Mouse (Mus musculus) layer of hippocampus, postnatal 25 days (tissue): Measurements from ENCODE around the gene Heatr5b. TPM values are rescaled to one million over a fixed set of nuclear protein-coding genes. Genes with fewer than 3 reads are reported as not detected.

Experiments
- DNase-seq, 2 experiments: peaks; one replicate each; pipeline ENCODE4 v3.0.0; 2022; ENCODE audit warnings: mixed read lengths in 2 of 2, low spot score in 1 of 2; ENCODE audit errors: extremely low spot score in 1 of 2
- total RNA-seq, 2 experiments: library from RNA; stranded (reverse); gene quantifications; 2 replicates each; pipeline ENCODE4 v1.2.3; 2021

Heatr5b gene
- total RNA-seq, 2 experiments from 2014 or later: 50.2 to 59.1 TPM

DNA sequence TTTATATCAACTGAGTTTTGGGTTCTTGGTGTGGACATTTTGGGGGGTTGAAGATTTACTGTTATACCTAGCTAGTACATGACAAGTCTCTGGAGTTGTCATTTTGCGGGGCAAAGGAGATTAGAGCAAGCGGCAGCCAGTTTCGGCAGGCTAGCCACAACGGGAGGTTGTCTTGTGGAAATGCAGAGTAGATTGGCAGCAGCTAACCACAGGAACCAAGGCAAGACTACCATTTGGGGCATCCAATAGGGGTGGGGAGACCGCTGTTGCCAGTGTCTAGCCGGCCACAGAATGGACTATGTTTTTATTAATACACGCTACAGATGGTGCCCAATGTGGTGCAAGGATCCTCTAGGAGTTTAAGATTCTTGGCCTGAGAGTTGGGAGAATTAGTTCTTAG, 126.7 kb downstream of the Heatr5b start:
- DNase-seq: no peak

DNA sequence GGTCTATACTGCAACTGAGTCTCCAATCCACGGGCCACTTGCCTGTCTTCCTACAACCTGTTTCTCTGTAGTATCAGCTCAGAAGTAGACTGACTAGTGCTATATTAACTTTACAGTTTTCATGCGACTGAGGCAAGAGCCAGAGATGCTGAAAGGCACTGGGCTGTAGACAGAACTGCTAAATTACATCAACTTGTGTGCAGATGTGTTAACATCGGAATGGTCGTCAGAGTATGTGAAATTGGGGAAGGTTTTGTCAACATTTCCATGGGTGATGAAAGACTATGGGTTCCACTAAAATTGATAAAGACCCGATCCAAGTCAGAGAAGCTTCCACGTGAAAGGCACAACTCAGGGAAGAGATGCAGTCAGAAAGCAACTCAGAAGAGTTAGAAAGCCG, 132.2 kb downstream of the Heatr5b start:
- no peak for DNase-seq

Other genes with a start within 250 kb of the Heatr5b start
- gene Strn, start 98.2 kb downstream of the Heatr5b start, total RNA-seq: 10 to 100 TPM; 66.9 to 68.9 TPM
- 10 to 100 TPM; 41.2 to 41.7 TPM for gene Gpatch11, start 203 bp upstream of the Heatr5b start, total RNA-seq
- gene Eif2ak2, start 47.2 kb upstream of the Heatr5b start, total RNA-seq: 1 to 10 TPM; 4.1 to 5.9 TPM
- not detected for gene Sult6b1, start 71.6 kb upstream of the Heatr5b start, total RNA-seq
- gene Cebpzos, start 81.1 kb upstream of the Heatr5b start, total RNA-seq: 10 to 100 TPM; 25.7 to 35.0 TPM
- gene Cebpz, start 101.7 kb upstream of the Heatr5b start, total RNA-seq: 10 to 100 TPM; 32.5 to 32.9 TPM
- gene Ndufaf7, start 101.8 kb upstream of the Heatr5b start, total RNA-seq: 10 to 100 TPM; 52.7 to 58.2 TPM
- 10 to 100 TPM; 13.1 to 14.7 TPM for gene Prkd3, start 185.5 kb upstream of the Heatr5b start, total RNA-seq
- 10 to 100 TPM; 12.5 to 14.8 TPM for gene Qpct, start 216.5 kb upstream of the Heatr5b start, total RNA-seq